Mouse (Mus musculus) monocyte, adult 2 months (primary cell): ENCODE data around the gene Gm28891.
"Not testable (repeated sequence)": the region's sequence is repeated elsewhere in the genome, so short reads cannot be mapped to it uniquely, and the experiment has no call there.

Experiments used
- DNase-seq, 2 experiments: peaks; one replicate each; pipeline ENCODE4 v3.0.0; 2022; ENCODE audit warnings: low spot score in 2 of 2, low read depth in 1 of 2

Gm28891 gene

GRCm38 (mm10) chrY:60240902-60241301 is at the start of gene Gm28891:
Gene Gm28891 (plus strand): TSS chrY:60241202.
- not testable (repeated sequence) for DNase-seq
